Mouse (Mus musculus) urinary bladder, postnatal 36 days (tissue): ENCODE results near the gene Gm6358.
"Not testable (repeated sequence)": the region's sequence is repeated elsewhere in the genome, so short reads cannot be mapped to it uniquely, and the experiment has no call there.

Experiments used
- DNase-seq, 2 experiments: peaks; one replicate each; pipeline ENCODE4 v3.0.0; 2022; ENCODE audit warnings: low spot score in 2 of 2, mixed read lengths in 1 of 2

The Gm6358 gene

GRCm38 (mm10) chr16:89140551-89140950 lies at the start of gene Gm6358:
Gene Gm6358 (plus strand): TSS chr16:89140851.
- no peak for DNase-seq

- DNase-seq: no peak
These were observed 10.1 kb downstream of the Gm6358 start, which contains the start of gene Gm10061 for GRCm38 (mm10) chr16:89150786-89151185. Gene Gm10061 (plus strand): TSS chr16:89151086.

- no peak for DNase-seq
These were observed 17.0 kb downstream of the Gm6358 start, which contains the start of gene Gm9789 for GRCm38 (mm10) chr16:89157652-89158051. Gene Gm9789 (plus strand): TSS chr16:89157952.

GRCm38 (mm10) chr16:89169190-89169589 lies 28.5 kb downstream of the Gm6358 start, which contains the start of gene Gm7735:
Gene Gm7735 (plus strand): TSS chr16:89169490.
- DNase-seq: not testable (repeated sequence)

- no peak for DNase-seq
These were observed 33.8 kb downstream of the Gm6358 start, which contains the start of gene 1110057P08Rik for GRCm38 (mm10) chr16:89174435-89174834. Gene 1110057P08Rik (plus strand): TSS chr16:89174735.

GRCm38 (mm10) chr16:89188621-89189020 lies 48.0 kb downstream of the Gm6358 start:
- no peak for DNase-seq
